Mouse (Mus musculus) lung, postnatal 14 days (tissue): Measurements from ENCODE around the gene Abhd13.

Experiments used
- DNase-seq: peaks from one replicate; pipeline ENCODE4 v3.0.0; 2021

The Abhd13 gene

DNA sequence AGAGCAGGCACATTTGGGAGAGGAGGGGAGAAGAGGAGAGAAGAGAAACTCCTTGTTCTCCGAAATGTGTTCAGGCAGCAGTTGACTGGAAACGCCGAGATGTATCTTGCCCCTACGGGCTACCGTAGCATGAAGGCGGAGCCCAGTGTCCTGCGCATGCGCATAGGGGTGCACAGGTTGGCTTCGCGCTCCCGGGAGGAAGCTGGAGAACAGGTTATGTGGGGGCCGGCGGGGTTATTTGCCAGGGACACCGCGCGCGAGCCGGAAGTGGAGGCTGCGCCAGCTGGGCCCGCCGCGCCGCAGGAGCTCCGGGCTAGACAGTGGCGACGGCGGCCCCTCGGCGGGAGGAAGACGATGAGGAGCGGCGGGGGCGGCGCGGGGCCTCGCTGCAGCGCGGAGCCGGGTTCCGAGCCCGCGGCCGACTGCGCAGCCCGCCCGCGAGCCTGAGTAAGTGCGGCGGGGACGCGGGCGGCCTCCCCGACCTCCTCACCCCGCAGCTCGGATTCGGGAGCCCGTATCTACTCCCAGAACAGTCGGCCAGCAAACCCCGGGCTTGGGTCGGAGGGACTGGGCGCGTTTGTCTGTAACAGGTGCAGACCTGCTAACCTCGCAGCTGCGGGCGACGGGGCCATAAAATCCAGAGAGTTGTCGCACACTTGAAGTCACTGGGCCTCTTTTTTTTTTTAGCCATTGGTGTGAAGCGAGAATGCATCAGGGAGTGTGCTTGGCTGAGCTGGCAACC lies at the start of gene Abhd13, which contains the start of gene Lig4:
TSS of gene Abhd13 (plus strand) at position 135 of the 742 bp plus-strand sequence.
TSS of gene Lig4 (minus strand) at position 114 of the 742 bp plus-strand sequence.
- peak; percentile 99 for DNase-seq

DNA sequence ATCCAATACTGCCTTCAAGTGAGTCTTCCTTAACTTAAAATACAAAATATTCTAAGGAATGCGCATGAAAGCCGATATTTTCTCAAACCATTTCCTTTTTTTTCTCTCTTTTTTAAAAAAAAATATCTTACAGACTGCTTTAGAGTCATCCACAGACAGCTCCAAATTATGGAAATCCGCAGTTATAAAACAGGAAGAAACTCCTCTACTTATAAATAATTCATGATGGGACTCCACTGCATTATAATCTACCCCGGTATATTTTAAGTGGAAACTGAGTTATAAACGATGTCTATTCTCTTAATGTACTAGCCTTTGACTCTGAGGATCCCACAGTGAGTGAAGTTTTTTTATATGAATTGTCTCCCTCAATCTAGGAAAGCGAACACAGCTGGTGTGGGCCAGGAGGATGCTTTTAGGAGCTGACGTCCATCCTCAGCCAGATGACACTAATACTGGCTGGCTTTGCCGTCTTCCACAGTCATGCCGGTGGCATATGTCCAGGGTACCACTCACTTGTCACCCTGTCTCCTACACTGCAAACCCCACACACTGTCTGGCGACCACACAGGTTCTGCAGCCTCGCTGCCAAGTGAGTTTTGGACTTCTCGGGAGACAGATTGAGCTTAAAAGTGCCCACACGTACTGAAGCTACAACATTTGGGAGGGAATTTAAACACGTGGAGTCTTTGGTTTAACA lies 47.6 kb upstream of the Abhd13 start:
- peak; percentile 6 for DNase-seq

DNA sequence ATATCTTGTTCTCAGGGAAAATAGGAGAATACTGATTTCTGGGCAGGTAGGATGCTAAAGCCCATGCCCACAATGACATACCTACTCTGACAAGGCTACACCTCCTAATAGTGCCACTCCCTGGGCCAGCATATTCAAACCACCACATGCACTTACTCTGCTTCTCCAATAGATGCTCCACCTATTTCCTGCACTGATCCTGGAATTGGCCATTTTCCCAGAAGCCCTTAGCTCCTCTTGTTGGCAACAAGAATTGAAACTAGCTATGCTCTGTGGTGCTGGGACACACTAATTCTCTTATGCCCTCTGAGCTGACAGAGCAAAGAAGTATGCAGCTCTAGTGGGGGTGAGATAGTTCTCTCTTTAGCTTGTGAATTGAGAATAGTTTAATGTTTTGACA lies 44.8 kb upstream of the Abhd13 start:
- peak; percentile 32 for DNase-seq

GRCm38 (mm10) chr8:9934891-9935565 lies 42.5 kb upstream of the Abhd13 start:
- DNase-seq = peak; percentile 44

- DNase-seq = no peak
Measured at GRCm38 (mm10) chr8:9935574-9935973, 41.9 kb upstream of the Abhd13 start.

- DNase-seq = no peak
Measured at GRCm38 (mm10) chr8:9949134-9949890, 28.2 kb upstream of the Abhd13 start.

- DNase-seq = no peak
Measured at GRCm38 (mm10) chr8:9958338-9958737, 19.2 kb upstream of the Abhd13 start.

- no peak for DNase-seq
Measured at GRCm38 (mm10) chr8:9959919-9960318, 17.6 kb upstream of the Abhd13 start.

DNA sequence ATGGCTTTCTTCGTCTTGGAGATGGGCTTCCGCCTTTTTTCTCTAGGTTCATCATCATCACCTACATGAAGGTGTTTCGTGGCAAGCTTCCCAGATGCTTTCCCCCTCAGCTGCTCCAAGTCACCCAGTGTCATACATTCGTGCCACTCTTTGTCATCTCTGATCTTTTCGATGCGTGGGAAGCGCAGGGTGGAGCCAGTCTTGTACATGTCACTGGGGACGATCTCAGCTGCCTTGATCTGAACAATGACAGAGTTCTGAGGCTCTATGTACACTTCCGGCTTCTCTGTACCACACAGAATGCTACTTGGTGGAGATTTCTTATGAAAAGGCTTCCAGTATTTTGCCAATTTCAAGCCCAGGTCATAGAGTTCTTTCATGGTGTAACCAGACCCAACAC lies 5.6 kb upstream of the Abhd13 start:
- no peak for DNase-seq

DNA sequence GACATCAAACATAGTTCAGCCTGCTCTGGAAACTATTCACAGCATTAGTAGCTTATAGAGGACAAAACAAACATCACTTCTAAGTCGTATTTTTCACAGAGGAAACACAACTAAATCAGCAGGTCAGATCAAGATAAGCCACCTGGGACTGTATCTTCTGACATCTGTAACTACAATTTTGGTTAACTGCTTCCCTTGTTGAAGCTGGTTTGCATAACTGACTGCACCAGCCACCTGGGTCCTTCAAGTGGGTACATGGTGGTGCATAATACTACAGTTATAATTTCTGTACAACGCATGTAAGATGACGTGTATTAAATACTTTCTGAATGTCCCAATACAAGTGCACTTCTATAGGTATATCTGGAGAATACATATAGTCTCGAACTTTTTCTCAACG lies 2.2 kb upstream of the Abhd13 start:
- no peak for DNase-seq

- DNase-seq = peak; percentile 98
Measured at GRCm38 (mm10) chr8:9975898-9976611, 1.5 kb upstream of the Abhd13 start.

DNA sequence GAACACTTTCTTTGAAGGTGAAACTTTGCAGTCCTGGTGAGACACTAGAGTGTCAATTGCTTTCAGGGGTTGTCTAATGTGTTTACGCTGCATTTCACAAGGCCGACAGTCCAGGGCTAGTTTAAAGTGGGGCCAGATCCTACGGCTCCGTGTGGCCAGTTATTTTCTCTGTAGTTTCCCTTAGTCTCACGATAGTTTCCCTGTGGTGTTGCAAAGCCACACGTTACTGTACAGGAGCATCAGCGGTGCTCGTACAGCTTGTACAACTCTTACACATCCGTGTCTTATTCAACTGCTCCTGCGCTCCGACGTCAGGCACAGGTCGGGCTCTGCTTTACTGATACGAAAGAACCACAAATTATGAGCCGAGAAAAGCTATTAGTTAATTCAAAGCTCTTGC lies 491 bp upstream of the Abhd13 start:
- DNase-seq = no peak

DNA sequence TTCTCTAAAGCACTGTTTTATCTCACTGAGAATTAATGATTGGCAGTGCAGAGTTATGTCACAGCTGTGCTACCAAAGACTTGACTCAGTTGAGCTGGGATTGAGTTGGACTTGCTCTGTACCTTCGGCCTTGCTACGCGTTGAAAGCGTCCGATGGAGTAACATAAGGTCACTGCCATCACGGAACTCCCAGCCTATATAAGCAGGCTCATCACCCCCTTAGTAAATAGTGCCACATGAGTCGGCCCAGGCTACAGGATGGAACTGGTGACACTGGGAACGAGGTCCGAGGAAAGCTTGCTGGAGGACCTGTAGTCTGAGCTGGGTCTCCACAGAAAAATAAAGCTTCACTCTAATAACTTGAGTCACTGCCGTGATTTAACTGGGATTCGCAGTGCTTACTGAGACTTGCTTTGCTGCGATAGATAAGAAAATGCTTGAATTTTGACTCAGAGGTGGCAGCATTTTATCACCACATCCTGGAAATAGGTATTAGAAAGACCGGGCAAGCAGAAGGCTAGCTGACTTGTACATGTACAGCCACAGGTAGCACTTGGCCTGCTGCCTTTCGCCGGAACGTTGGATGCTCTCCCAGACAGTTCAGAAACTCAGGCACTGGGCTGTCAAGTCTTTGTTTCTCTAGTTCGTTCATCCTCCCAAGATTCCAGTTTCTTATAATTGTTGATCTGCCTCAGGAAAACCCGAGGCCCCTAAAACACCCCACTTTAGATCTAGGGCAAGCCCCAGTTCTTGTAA lies 1.1 kb downstream of the Abhd13 start:
- DNase-seq = no peak

DNA sequence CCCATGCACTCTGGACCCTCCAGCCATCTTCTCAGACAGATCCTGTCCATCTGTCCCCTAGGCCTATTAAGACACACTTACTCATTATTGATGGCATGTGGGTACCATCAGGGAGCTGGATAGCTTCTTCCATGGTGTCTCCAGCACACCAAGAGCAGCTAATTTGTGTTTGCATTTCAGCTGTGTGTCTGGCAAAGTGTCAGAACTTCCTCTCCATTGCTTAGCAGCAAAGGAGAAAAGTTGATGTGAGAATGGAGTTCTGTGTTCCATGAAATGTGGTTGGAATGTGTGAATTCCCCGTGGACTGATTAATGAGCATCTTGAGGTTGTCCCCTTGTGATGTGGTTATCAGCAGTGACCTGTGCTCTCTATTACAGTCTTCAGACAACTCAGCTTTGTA lies 2.2 kb downstream of the Abhd13 start:
- no peak for DNase-seq

DNA sequence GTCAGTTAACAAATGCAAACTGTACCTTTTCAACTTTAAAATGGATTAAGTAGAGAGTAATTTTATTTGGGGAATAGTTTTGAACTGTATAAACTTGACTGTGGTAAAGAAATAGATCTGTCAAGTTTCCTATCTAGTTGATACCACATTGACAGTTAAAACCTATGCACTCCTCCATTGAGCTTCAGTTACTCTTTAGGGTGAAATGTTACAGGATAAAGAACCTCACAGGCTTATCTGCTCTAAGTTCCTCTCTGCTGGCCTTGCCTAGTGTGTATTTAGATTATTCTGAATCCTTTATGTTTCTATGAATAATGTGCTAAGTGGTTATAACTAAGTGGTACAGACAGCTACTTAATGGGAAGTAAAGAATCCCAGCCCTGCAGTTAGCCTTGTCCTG lies 2.7 kb downstream of the Abhd13 start:
- no peak for DNase-seq

- DNase-seq = no peak
Measured at GRCm38 (mm10) chr8:10004115-10004514, 26.6 kb downstream of the Abhd13 start.

DNA sequence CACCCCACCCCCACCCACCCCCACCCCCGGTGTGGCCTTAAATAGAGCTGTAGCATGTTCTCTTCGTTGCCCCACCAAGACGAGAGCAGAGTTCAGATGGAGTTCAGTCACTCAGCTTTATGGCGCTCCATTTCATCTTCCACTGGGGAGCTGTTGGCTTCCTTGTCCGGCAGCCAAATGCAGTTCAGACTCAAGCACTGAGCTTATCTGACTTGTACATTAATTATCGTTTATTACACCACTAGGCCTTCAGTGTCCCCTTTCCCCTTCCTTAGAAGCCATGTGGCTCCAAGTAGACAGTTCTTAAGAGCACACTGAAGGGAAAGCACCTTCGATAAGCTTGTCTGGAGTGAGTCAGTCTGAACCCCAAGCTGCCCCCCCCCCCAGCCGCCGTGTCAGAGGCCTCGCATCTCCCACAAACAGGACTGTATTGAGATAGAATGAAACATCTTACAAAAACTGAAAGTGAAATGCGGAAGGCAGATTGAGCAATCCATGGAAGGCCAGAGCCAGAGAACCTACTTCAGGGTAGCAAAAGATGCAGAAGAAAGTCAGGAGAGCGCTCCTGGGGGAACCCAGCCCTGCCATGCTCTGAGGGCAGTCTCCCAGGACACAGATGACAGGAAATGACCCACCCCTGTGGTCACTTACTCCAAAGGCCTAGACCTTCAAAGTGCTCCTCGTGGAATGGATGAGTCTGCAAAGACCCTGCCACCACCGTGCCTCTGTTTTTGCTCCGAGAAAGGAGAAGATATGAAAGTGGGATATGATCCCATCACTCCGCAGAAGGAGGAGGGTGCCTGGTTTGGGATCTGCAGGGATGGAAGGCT lies 28.9 kb downstream of the Abhd13 start, which contains the start of gene Tnfsf13b:
TSS of gene Tnfsf13b (plus strand) at position 312 of the 830 bp plus-strand sequence.
- peak; percentile 27 for DNase-seq

DNA sequence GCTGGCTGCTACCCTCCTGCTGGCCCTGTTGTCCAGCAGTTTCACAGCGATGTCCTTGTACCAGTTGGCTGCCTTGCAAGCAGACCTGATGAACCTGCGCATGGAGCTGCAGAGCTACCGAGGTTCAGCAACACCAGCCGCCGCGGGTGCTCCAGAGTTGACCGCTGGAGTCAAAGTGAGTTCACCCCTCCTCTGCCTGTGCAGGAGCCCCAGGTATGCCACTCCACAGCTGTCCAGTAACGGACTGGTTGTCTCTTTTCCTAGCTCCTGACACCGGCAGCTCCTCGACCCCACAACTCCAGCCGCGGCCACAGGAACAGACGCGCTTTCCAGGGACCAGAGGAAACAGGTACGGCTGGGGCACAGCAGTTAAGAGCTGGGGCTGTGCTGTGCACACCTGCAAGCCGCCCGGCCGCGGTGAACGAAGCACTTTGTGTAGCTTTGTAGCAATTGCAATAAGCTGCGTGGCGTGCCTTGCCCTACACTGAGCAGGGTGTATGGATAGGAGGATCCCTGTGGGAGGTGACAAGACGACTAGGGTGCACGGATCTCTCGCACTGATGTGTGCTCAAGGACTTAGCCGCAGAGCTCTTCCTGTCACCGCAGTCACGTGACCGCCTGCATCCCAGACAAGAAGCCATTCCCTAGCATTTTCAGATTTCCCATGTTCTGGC lies 29.6 kb downstream of the Abhd13 start:
- no peak for DNase-seq

DNA sequence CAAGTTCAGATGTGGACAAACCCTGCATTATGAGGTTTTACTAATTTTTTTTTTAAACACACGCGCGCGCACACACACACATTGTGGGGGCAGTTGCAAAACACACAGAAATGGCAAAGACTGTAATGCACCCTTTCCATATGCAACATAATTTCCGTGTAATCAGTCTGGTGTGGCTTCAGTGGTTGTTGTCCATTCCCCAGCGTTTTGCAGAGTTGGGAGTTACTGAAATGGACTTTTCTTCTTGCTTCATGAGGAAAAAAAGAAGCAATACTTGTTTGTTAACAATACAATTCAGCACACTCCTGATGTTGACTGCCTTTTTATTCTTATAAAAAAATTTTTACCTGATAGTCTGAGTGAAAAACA lies 30.1 kb downstream of the Abhd13 start:
- no peak for DNase-seq

- no peak for DNase-seq
Measured at GRCm38 (mm10) chr8:10016252-10016651, 38.7 kb downstream of the Abhd13 start.
